10 mouse cellular contexts compared by ENCODE assay signal in genomic region chr2:131527061-131527460, GRCm38 (mm10). TPM values are rescaled to one million over a fixed set of nuclear protein-coding genes. Genes with fewer than 3 reads are reported as not detected.
DNase-seq lines count a peak whose midpoint lies in the region; ATAC-seq and TF ChIP-seq lines count a peak whose summit lies in the region.
"Had no signal": no experiment of that assay in that cellular context is flagged by ENCODE, and none has a peak within 500 bp of the region (broad histone marks: within the 10 kb centered on the region; RNA-seq: fewer than 3 reads in every experiment).

No protein-coding gene starts in this region.

- no peak for TF ChIP-seq POLR2A in kidney, adult 2 months (IDR thresholded peaks at IDR 0.05; ENCODE audit: low read depth, low read length)

- H3K4me3 ChIP-seq in kidney, adult 2 months (ENCODE audit: insufficient read depth, low read depth, low read length) = no peak overlapping the region
- no peak overlapping the region for H3K4me3 ChIP-seq in kidney, embryonic 15.5 days (replicated peaks)
- no peak overlapping the region for H3K4me3 ChIP-seq in liver, embryonic 14.5 days (ENCODE audit: insufficient read depth in 1 of 2, low read depth in 2 of 2, low read length in 2 of 2)
- H3K4me3 ChIP-seq: limb, embryonic 13.5 days; stomach, embryonic 15.5 days had no signal

- TF ChIP-seq EP300 in liver, embryonic 14.5 days (IDR thresholded peaks at IDR 0.05; ENCODE audit: low read depth) = no peak

- ATAC-seq in kidney, embryonic 15.5 days (replicated peaks; ENCODE audit: low FRiP score) = no peak
- no peak for ATAC-seq in liver, embryonic 14.5 days (ENCODE audit: insufficient read depth)

- DNase-seq in kidney, adult 2 months = no peak
- peak; percentile 74 for DNase-seq in CD4-positive, CD25-positive, alpha-beta regulatory T cell, adult 2 months (ENCODE audit: low read depth, low spot score)
- DNase-seq in adipocyte (ENCODE audit: low spot score) = peak; percentile 53
- DNase-seq in liver, embryonic 14.5 days (ENCODE audit: low read depth in 3 of 3, low spot score in 3 of 3) = peak in 2 of 3 experiments; percentile 22 to 25
- DNase-seq in yolk sac, embryonic 10.5 days (ENCODE audit: low spot score) = no peak
- no peak for DNase-seq in heart, postnatal 36 days
- DNase-seq in frontal cortex, postnatal 36 days (ENCODE audit: low spot score in 2 of 2) = no peak

- WGBS in kidney, adult 2 months = 55% methylated on average over 3 of the region's 3 CpGs
- WGBS in kidney, embryonic 15.5 days = 36% methylated on average over 3 of the region's 3 CpGs
- WGBS in liver, embryonic 14.5 days (ENCODE audit: insufficient replicate concordance) = 29% methylated on average over 3 of the region's 3 CpGs

- H3K27ac ChIP-seq in kidney, adult 2 months (ENCODE audit: insufficient read depth, low read depth, low read length) = no peak overlapping the region
- H3K27ac ChIP-seq in kidney, embryonic 15.5 days = no peak overlapping the region
- no peak overlapping the region for H3K27ac ChIP-seq in liver, embryonic 14.5 days
- H3K27ac ChIP-seq: limb, embryonic 13.5 days; stomach, embryonic 15.5 days had no signal

- no peak overlapping the region for H3K9ac ChIP-seq in kidney, embryonic 15.5 days
- no peak overlapping the region for H3K9ac ChIP-seq in liver, embryonic 14.5 days (replicated peaks)
- H3K9ac ChIP-seq: limb, embryonic 13.5 days; stomach, embryonic 15.5 days had no signal

- H3K36me3 ChIP-seq in kidney, adult 2 months (ENCODE audit: control insufficient read depth, insufficient read depth, low read length) = no peaks in the 10 kb centered on the region
- no peaks in the 10 kb centered on the region for H3K36me3 ChIP-seq in kidney, embryonic 15.5 days
- peaks cover 14% of the 10 kb centered on the region for H3K36me3 ChIP-seq in liver, embryonic 14.5 days (replicated peaks; ENCODE audit: control insufficient read depth, insufficient read depth, low read depth)
- H3K36me3 ChIP-seq: stomach, embryonic 15.5 days had no signal

- H3K4me2 ChIP-seq in kidney, embryonic 15.5 days = no peak overlapping the region
- H3K4me2 ChIP-seq in liver, embryonic 14.5 days (ENCODE audit: low read depth) = no peak overlapping the region
- H3K4me2 ChIP-seq: limb, embryonic 13.5 days; stomach, embryonic 15.5 days had no signal

- H3K9me3 ChIP-seq in kidney, embryonic 15.5 days (replicated peaks) = no peaks in the 10 kb centered on the region
- no peaks in the 10 kb centered on the region for H3K9me3 ChIP-seq in liver, embryonic 14.5 days (ENCODE audit: control insufficient read depth, low read length)
- H3K9me3 ChIP-seq: limb, embryonic 13.5 days; stomach, embryonic 15.5 days had no signal

- intact Hi-C loops in heart, postnatal 36 days (cut with DNase I) = no loop called here

- no peaks in the 10 kb centered on the region for H3K27me3 ChIP-seq in kidney, adult 2 months (replicated peaks; ENCODE audit: control insufficient read depth, insufficient read depth, low read length)
- H3K27me3 ChIP-seq in kidney, embryonic 15.5 days = 0 out of 2 replicates have a peak, but pooled peaks cover 4% of the 10 kb centered on the region
- no peaks in the 10 kb centered on the region for H3K27me3 ChIP-seq in liver, embryonic 14.5 days (ENCODE audit: control insufficient read depth, insufficient read depth, low read length)
- H3K27me3 ChIP-seq: limb, embryonic 13.5 days; stomach, embryonic 15.5 days had no signal

- no peaks in the 10 kb centered on the region for H3K4me1 ChIP-seq in kidney, adult 2 months (ENCODE audit: control insufficient read depth, insufficient read depth, low read length)
- peaks cover 4% of the 10 kb centered on the region for H3K4me1 ChIP-seq in kidney, embryonic 15.5 days
- H3K4me1 ChIP-seq in liver, embryonic 14.5 days (replicated peaks; ENCODE audit: control insufficient read depth in 2 of 2, insufficient read depth in 2 of 2, low read length in 1 of 2) = no peaks in the 10 kb centered on the region; a peak in 1 of 4 replicates
- H3K4me1 ChIP-seq: limb, embryonic 13.5 days; stomach, embryonic 15.5 days had no signal

- peak; percentile 68 for TF ChIP-seq CTCF in kidney, adult 2 months (conservative IDR thresholded peaks at IDR 0.05; ENCODE audit: insufficient read depth, insufficient read length, low read depth, low read length)
- TF ChIP-seq CTCF in liver, embryonic 14.5 days (IDR thresholded peaks at IDR 0.05; ENCODE audit: low read depth) = peak; percentile 80

RNA-seq across cellular contexts. Expression of gene Adra1d, which starts 35.0 kb away (rescaled TPM):
- polyA plus RNA-seq in kidney, adult 2 months (2012; rRNA removed) = 2.7 and 3.4 TPM in 2 replicates
- 2.0 and 2.2 TPM in 2 replicates for polyA plus RNA-seq in kidney, embryonic 15.5 days (2015; fragmentation: Nextera tagmentation; extraction: Ambion mirVana)
- 0.55 and 0.57 TPM in 2 replicates for polyA plus RNA-seq in liver, embryonic 14.5 days (2012; rRNA removed)
- 0.30 and 0.63 TPM in 2 replicates for polyA plus RNA-seq in liver, embryonic 14.5 days (2014; fragmentation: Nextera tagmentation; extraction: Ambion mirVana)
- total RNA-seq in heart, postnatal 36 days (2021) = 1 to 10 TPM; 3.3 to 3.8 TPM

RNA-seq across cellular contexts. Expression of gene Smox, which starts 35.8 kb away (rescaled TPM):
- polyA plus RNA-seq in kidney, adult 2 months (2012; rRNA removed) = 12.5 and 14.9 TPM in 2 replicates
- polyA plus RNA-seq in kidney, embryonic 15.5 days (2015; fragmentation: Nextera tagmentation; extraction: Ambion mirVana) = 38.1 and 41.3 TPM in 2 replicates
- 58.1 and 75.0 TPM in 2 replicates for polyA plus RNA-seq in liver, embryonic 14.5 days (2012; rRNA removed)
- polyA plus RNA-seq in liver, embryonic 14.5 days (2014; fragmentation: Nextera tagmentation; extraction: Ambion mirVana) = 70.4 and 85.8 TPM in 2 replicates
- total RNA-seq in heart, postnatal 36 days (2021) = 10 to 100 TPM; 21.4 to 22.2 TPM

Comparison
In these comparisons a context has a peak if more than half of its experiments do, and no peak if none do; other contexts are left out.
1. DNase-seq: peak in CD4-positive, CD25-positive, alpha-beta regulatory T cell, adult 2 months (single experiment), adipocyte (single experiment) and liver, embryonic 14.5 days (2 of 3); none in kidney, adult 2 months (single experiment), yolk sac, embryonic 10.5 days (single experiment), heart, postnatal 36 days (0 of 2) and frontal cortex, postnatal 36 days (0 of 2).